Mouse (Mus musculus) cerebellum, adult 11-12 months (tissue): Measurements from ENCODE around the gene Fignl2.

ENCODE experiments used
- DNase-seq: peaks from one replicate; pipeline ENCODE4 v3.0.0; 2022

Fignl2 gene

GRCm38 (mm10) chr15:101007236-101007635 lies 71.1 kb downstream of the Fignl2 start:
- no peak for DNase-seq

- DNase-seq = no peak
Measured at GRCm38 (mm10) chr15:101006251-101007040, 71.9 kb downstream of the Fignl2 start.

GRCm38 (mm10) chr15:101005717-101006116 lies 72.7 kb downstream of the Fignl2 start:
- DNase-seq = no peak

DNA sequence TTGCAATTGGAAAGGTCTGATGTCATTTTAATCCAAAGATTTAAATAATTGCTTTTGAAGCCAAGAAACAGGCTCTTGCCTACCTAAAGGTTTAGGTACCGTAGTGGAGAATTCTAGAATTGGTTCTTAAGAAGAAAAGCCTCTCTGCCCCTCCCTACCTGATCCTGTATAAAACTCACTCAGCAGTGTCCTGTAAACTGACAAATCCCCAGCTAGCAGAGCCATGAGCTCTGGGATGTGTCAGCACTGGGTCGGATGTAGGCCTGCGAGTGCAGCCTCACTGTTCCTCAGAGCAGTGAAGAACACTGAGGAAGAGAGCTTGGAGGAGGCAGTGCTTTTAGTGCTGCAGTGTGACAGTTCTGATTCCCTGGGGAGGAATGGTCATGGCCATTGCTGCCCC lies 73.8 kb downstream of the Fignl2 start:
- DNase-seq = no peak

- DNase-seq = no peak
Measured at GRCm38 (mm10) chr15:101002466-101002865, 75.9 kb downstream of the Fignl2 start.

DNA sequence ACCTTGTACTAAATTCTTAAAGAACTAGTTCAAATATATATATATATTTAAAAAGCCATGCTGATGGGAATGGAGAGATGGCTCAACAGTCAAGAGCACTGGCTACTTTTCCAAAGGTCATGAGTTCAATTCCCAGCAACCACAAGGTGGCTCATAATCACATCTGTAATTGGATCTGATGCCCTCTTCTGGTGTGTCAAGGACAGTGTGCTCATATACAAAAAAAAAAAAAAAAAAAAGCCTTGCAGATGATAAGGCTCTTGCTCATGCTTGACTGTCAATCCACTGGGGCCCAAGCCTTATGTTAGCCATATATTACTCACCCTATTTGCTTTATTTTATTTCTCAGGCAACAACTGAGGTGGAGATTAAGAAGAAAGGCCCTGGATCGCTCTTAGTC lies 76.7 kb downstream of the Fignl2 start:
- DNase-seq = no peak
